ENCODE assay signal across 19 mouse cellular contexts in genomic region chr10:25231358-25231757, GRCm38 (mm10).
A peak's percentile ranks its signal among the peaks of the same experiment; 100 is the strongest.
DNase-seq lines count a peak whose midpoint lies in the region; ATAC-seq and TF ChIP-seq lines count a peak whose summit lies in the region.
"Had no signal": no experiment of that assay in that cellular context is flagged by ENCODE, and none has a peak within 500 bp of the region (broad histone marks: within the 10 kb centered on the region; RNA-seq: fewer than 3 reads in every experiment).

No protein-coding gene starts in this region.

- ATAC-seq in forebrain, embryonic 14.5 days, result 0 out of 2 replicates have a peak, but pooled peaks have one; percentile 40
- ATAC-seq in midbrain, embryonic 11.5 days (ENCODE audit: low FRiP score), result no peak
- no peak for ATAC-seq in midbrain, embryonic 16.5 days
- ATAC-seq in midbrain, postnatal 0 days (ENCODE audit: low FRiP score), result no peak
- ATAC-seq in kidney, embryonic 14.5 days (ENCODE audit: low FRiP score, low TSS enrichment), result no peak
- ATAC-seq: activated CD4-positive, CD25-positive, alpha-beta regulatory T cell, adult 4 months; Patski had no signal

- no peak overlapping the region for H3K4me2 ChIP-seq in forebrain, embryonic 14.5 days (ENCODE audit: low read length)
- H3K4me2 ChIP-seq in midbrain, embryonic 11.5 days, result no peak overlapping the region
- H3K4me2 ChIP-seq in midbrain, embryonic 16.5 days (ENCODE audit: low read length), result no peak overlapping the region
- H3K4me2 ChIP-seq in midbrain, postnatal 0 days (ENCODE audit: low read depth, low read length, poor library complexity, severe bottlenecking), result no peak overlapping the region
- no peak overlapping the region for H3K4me2 ChIP-seq in kidney, embryonic 14.5 days (replicated peaks; ENCODE audit: low read depth, low read length)
- H3K4me2 ChIP-seq: embryonic facial prominence, embryonic 15.5 days; heart, embryonic 12.5 days had no signal

- no peaks in the 10 kb centered on the region for H3K36me3 ChIP-seq in forebrain, embryonic 14.5 days (ENCODE audit: control insufficient read depth, insufficient read depth, low read length)
- H3K36me3 ChIP-seq in forebrain, embryonic 10.5 days (replicated peaks), result no peaks in the 10 kb centered on the region
- no peaks in the 10 kb centered on the region for H3K36me3 ChIP-seq in midbrain, embryonic 11.5 days (ENCODE audit: control insufficient read depth, insufficient read depth, low read length)
- H3K36me3 ChIP-seq in midbrain, embryonic 16.5 days (ENCODE audit: control insufficient read depth, insufficient read depth, low read length), result no peaks in the 10 kb centered on the region
- H3K36me3 ChIP-seq in midbrain, postnatal 0 days (ENCODE audit: insufficient read depth, low read length), result no peaks in the 10 kb centered on the region
- no peaks in the 10 kb centered on the region for H3K36me3 ChIP-seq in kidney, embryonic 14.5 days (ENCODE audit: control insufficient read depth, insufficient read depth, low read length)
- H3K36me3 ChIP-seq: embryonic facial prominence, embryonic 15.5 days; hindbrain, embryonic 10.5 days had no signal

- no peak overlapping the region for H3K27ac ChIP-seq in forebrain, embryonic 14.5 days (ENCODE audit: low read depth, low read length)
- no peak overlapping the region for H3K27ac ChIP-seq in forebrain, embryonic 10.5 days
- no peak overlapping the region for H3K27ac ChIP-seq in midbrain, embryonic 11.5 days (ENCODE audit: low read depth, low read length)
- no peak overlapping the region for H3K27ac ChIP-seq in midbrain, embryonic 16.5 days (ENCODE audit: low read length)
- no peak overlapping the region for H3K27ac ChIP-seq in midbrain, postnatal 0 days (ENCODE audit: low read depth, low read length)
- no peak overlapping the region for H3K27ac ChIP-seq in kidney, embryonic 14.5 days (ENCODE audit: low read depth, low read length)
- H3K27ac ChIP-seq: gastrocnemius, adult 2 months; hindbrain, embryonic 10.5 days had no signal

- DNase-seq in forebrain, embryonic 14.5 days (ENCODE audit: low spot score), result no peak
- no peak for DNase-seq in forebrain, embryonic 10.5 days (ENCODE audit: extremely low spot score, low spot score)
- DNase-seq in midbrain, embryonic 11.5 days (ENCODE audit: low spot score, missing footprints), result peak; percentile 59
- peak; percentile 37 for DNase-seq in midbrain, postnatal 0 days (ENCODE audit: low spot score)
- DNase-seq: adrenal gland, postnatal 14 days; cerebellum, adult 18-20 months; cerebellum, adult 9-11 months; cerebellum, postnatal 36 days; gastrocnemius, adult 2 months; gastrocnemius, postnatal 25 days had no signal

- WGBS in forebrain, embryonic 14.5 days, result 20% methylated on average over 5 of the region's 5 CpGs
- WGBS in forebrain, embryonic 10.5 days, result 50% methylated on average over 5 of the region's 5 CpGs
- WGBS in midbrain, embryonic 11.5 days, result 45% methylated on average over 5 of the region's 5 CpGs
- 22% methylated on average over 5 of the region's 5 CpGs for WGBS in midbrain, embryonic 16.5 days
- 29% methylated on average over 5 of the region's 5 CpGs for WGBS in midbrain, postnatal 0 days
- WGBS in kidney, embryonic 14.5 days, result 52% methylated on average over 5 of the region's 5 CpGs

- H3K4me3 ChIP-seq in forebrain, embryonic 14.5 days (ENCODE audit: low read depth, low read length), result no peak overlapping the region
- H3K4me3 ChIP-seq in forebrain, embryonic 10.5 days, result no peak overlapping the region
- no peak overlapping the region for H3K4me3 ChIP-seq in midbrain, embryonic 11.5 days (ENCODE audit: low read depth, low read length)
- no peak overlapping the region for H3K4me3 ChIP-seq in midbrain, embryonic 16.5 days (ENCODE audit: low read depth, low read length)
- H3K4me3 ChIP-seq in midbrain, postnatal 0 days (ENCODE audit: low read depth, low read length), result no peak overlapping the region
- H3K4me3 ChIP-seq in kidney, embryonic 14.5 days (ENCODE audit: low read length), result no peak overlapping the region
- H3K4me3 ChIP-seq: embryonic facial prominence, embryonic 15.5 days; erythroblast, embryonic 14.5 days; gastrocnemius, adult 2 months; heart, embryonic 12.5 days; hindbrain, embryonic 10.5 days had no signal

- H3K27me3 ChIP-seq in forebrain, embryonic 14.5 days (replicated peaks; ENCODE audit: control insufficient read depth, insufficient read depth, low read length), result no peaks in the 10 kb centered on the region
- H3K27me3 ChIP-seq in forebrain, embryonic 10.5 days (ENCODE audit: poor library complexity, severe bottlenecking), result no peaks in the 10 kb centered on the region
- no peaks in the 10 kb centered on the region for H3K27me3 ChIP-seq in midbrain, embryonic 11.5 days (ENCODE audit: control insufficient read depth, insufficient read depth, low read length)
- no peaks in the 10 kb centered on the region for H3K27me3 ChIP-seq in midbrain, embryonic 16.5 days (ENCODE audit: control insufficient read depth, insufficient read depth, low read depth, low read length)
- H3K27me3 ChIP-seq in midbrain, postnatal 0 days (ENCODE audit: insufficient read depth, low read length), result no peaks in the 10 kb centered on the region
- H3K27me3 ChIP-seq in kidney, embryonic 14.5 days (ENCODE audit: control insufficient read depth, insufficient read depth, low read length), result no peaks in the 10 kb centered on the region
- H3K27me3 ChIP-seq: CH12.LX; embryonic facial prominence, embryonic 15.5 days; heart, embryonic 12.5 days; Patski had no signal

- H3K4me1 ChIP-seq in forebrain, embryonic 14.5 days (ENCODE audit: control insufficient read depth, insufficient read depth, low read length), result no peaks in the 10 kb centered on the region
- 0 out of 2 replicates have a peak, but pooled peaks cover 9% of the 10 kb centered on the region for H3K4me1 ChIP-seq in forebrain, embryonic 10.5 days
- H3K4me1 ChIP-seq in midbrain, embryonic 11.5 days (ENCODE audit: control insufficient read depth, insufficient read depth, low read length), result no peaks in the 10 kb centered on the region
- H3K4me1 ChIP-seq in midbrain, embryonic 16.5 days (ENCODE audit: control insufficient read depth, insufficient read depth, low read length), result no peaks in the 10 kb centered on the region
- no peaks in the 10 kb centered on the region for H3K4me1 ChIP-seq in midbrain, postnatal 0 days (ENCODE audit: insufficient read depth, low read length)
- no peaks in the 10 kb centered on the region for H3K4me1 ChIP-seq in kidney, embryonic 14.5 days (ENCODE audit: control insufficient read depth, insufficient read depth, low read length)
- H3K4me1 ChIP-seq: heart, embryonic 12.5 days had no signal

- H3K9ac ChIP-seq in forebrain, embryonic 14.5 days (ENCODE audit: low read length), result no peak overlapping the region
- H3K9ac ChIP-seq in midbrain, embryonic 11.5 days (ENCODE audit: low read length), result no peak overlapping the region
- H3K9ac ChIP-seq in midbrain, embryonic 16.5 days (ENCODE audit: low read depth, low read length), result no peak overlapping the region
- H3K9ac ChIP-seq in midbrain, postnatal 0 days (replicated peaks; ENCODE audit: low read length, poor library complexity, severe bottlenecking), result no peak overlapping the region
- H3K9ac ChIP-seq in kidney, embryonic 14.5 days (ENCODE audit: low read depth, low read length), result no peak overlapping the region
- H3K9ac ChIP-seq: embryonic facial prominence, embryonic 15.5 days; heart, embryonic 12.5 days had no signal

- TF ChIP-seq CTCF in midbrain, postnatal 0 days (IDR thresholded peaks at IDR 0.05), result no peak

- H3K9me3 ChIP-seq in forebrain, embryonic 14.5 days (replicated peaks; ENCODE audit: control insufficient read depth, low read length), result no peaks in the 10 kb centered on the region
- H3K9me3 ChIP-seq in forebrain, embryonic 10.5 days, result no peaks in the 10 kb centered on the region
- no peaks in the 10 kb centered on the region for H3K9me3 ChIP-seq in midbrain, embryonic 11.5 days (ENCODE audit: control insufficient read depth, low read length)
- no peaks in the 10 kb centered on the region for H3K9me3 ChIP-seq in midbrain, embryonic 16.5 days (replicated peaks; ENCODE audit: control insufficient read depth, low read length, poor library complexity, severe bottlenecking)
- no peaks in the 10 kb centered on the region for H3K9me3 ChIP-seq in midbrain, postnatal 0 days (ENCODE audit: low read length)
- no peaks in the 10 kb centered on the region for H3K9me3 ChIP-seq in kidney, embryonic 14.5 days (ENCODE audit: control insufficient read depth, low read length)
- H3K9me3 ChIP-seq: embryonic facial prominence, embryonic 15.5 days; heart, embryonic 12.5 days; hindbrain, embryonic 10.5 days had no signal

Comparison
In these comparisons a context has a peak if more than half of its experiments do, and no peak if none do; other contexts are left out.
1. DNase-seq: peak in midbrain, embryonic 11.5 days (single experiment) and midbrain, postnatal 0 days (single experiment); none in forebrain, embryonic 14.5 days (single experiment) and forebrain, embryonic 10.5 days (single experiment).